Mouse (Mus musculus) MEL (cell line): Measurements from ENCODE around the gene Zfp988.
"Not testable (repeated sequence)": the region's sequence is repeated elsewhere in the genome, so short reads cannot be mapped to it uniquely, and the experiment has no call there.

Experiments
- BHLHE40 ChIP-seq: IDR thresholded peaks from 2 replicates; pipeline ENCODE4 v1.6.1; 2012; ENCODE audit warnings: low read depth, mild to moderate bottlenecking, inconsistent platforms, low read length, improper control_type of control experiment, borderline replicate concordance
- CTCF ChIP-seq, 3 experiments: IDR thresholded peaks in 2 of 3; conservative IDR thresholded peaks in 1 of 3; 2 replicates each; pipeline ENCODE4 v1.5.1; 2011 to 2012; ENCODE audit warnings: low read length in 3 of 3, low read depth in 2 of 3, mild to moderate bottlenecking in 2 of 3, improper control_type of control experiment in 1 of 3, inconsistent platforms in 1 of 3, mixed read lengths in 1 of 3, moderate library complexity in 1 of 3; ENCODE audit not compliant: control insufficient read depth in 1 of 3, insufficient read depth in 1 of 3, poor library complexity in 1 of 3, severe bottlenecking in 1 of 3
- EP300 ChIP-seq, 2 experiments: IDR thresholded peaks; 2 replicates each; pipeline ENCODE4 v1.6.1; 2011; ENCODE audit warnings: improper control_type of control experiment in 2 of 2, low read length in 2 of 2, low read depth in 1 of 2, mild to moderate bottlenecking in 1 of 2
- GATA1 ChIP-seq: IDR thresholded peaks from 2 replicates; pipeline ENCODE4 v1.6.1; 2011; ENCODE audit warnings: low read depth, low read length, improper control_type of control experiment
- MYC ChIP-seq: IDR thresholded peaks from 2 replicates; pipeline ENCODE4 v1.6.1; 2011; ENCODE audit warnings: low read depth, mild to moderate bottlenecking, low read length, improper control_type of control experiment, moderate library complexity
- NELFE ChIP-seq: IDR thresholded peaks from 2 replicates; pipeline ENCODE4 v1.6.1; 2011; ENCODE audit warnings: low read depth, low read length, improper control_type of control experiment
- POLR2A ChIP-seq, 2 experiments: IDR thresholded peaks; 2 replicates each; pipeline ENCODE4 v1.6.1; 2011 to 2012; ENCODE audit warnings: low read length in 2 of 2, mild to moderate bottlenecking in 2 of 2, control low read depth in 1 of 2, improper control_type of control experiment in 1 of 2, low read depth in 1 of 2, moderate library complexity in 1 of 2; ENCODE audit not compliant: control insufficient read depth in 1 of 2, insufficient read depth in 1 of 2, poor library complexity in 1 of 2
- SMC3 ChIP-seq: IDR thresholded peaks from 2 replicates; pipeline ENCODE4 v1.6.1; 2011; ENCODE audit warnings: low read depth, low read length, improper control_type of control experiment
- TCF12 ChIP-seq: IDR thresholded peaks from 2 replicates; pipeline ENCODE4 v1.6.1; 2014; ENCODE audit warnings: low read depth, mild to moderate bottlenecking, inconsistent platforms, low read length, improper control_type of control experiment, moderate library complexity

- not testable (repeated sequence) for TF ChIP-seq GATA1; EP300 (IDR thresholded peaks at IDR 0.05; ENCODE audit: low read depth in 1 of 2, low read length in 2 of 2); POLR2A (IDR thresholded peaks at IDR 0.05; ENCODE audit: control insufficient read depth in 1 of 2, insufficient read depth in 1 of 2, low read depth in 1 of 2, low read length in 2 of 2, poor library complexity in 1 of 2); BHLHE40; TCF12; NELFE; CTCF (IDR thresholded peaks at IDR 0.05 in 2 of 3, conservative IDR thresholded peaks at IDR 0.05 in 1 of 3; ENCODE audit: control insufficient read depth in 1 of 3, insufficient read depth in 1 of 3, low read depth in 2 of 3, low read length in 3 of 3, poor library complexity in 1 of 3, severe bottlenecking in 1 of 3); SMC3; MYC
Measured at GRCm38 (mm10) chr4:147347300-147347699, 41.8 kb downstream of the Zfp988 start.
